Mouse (Mus musculus): ENCODE measurements at regions not wholly inside any gene's neighbourhood (a gene's known extent, or its start where the extent isn't known, plus 50 kb on each side); places are given as distances from the start of the nearest gene placed in this dataset.

- no peak for TF ChIP-seq POLR2A (IDR thresholded peaks at IDR 0.05; ENCODE audit: low read depth, low read length)
- TF ChIP-seq CTCF (IDR thresholded peaks at IDR 0.05; ENCODE audit: extremely low read depth, insufficient read length, insufficient replicate concordance, low read depth, low read length) = no peak
Observed at GRCm38 (mm10) chr5:111855366-111855765, 121.6 kb downstream of the Gm26897 start.

All from small intestine, adult 2 months (tissue).